Mouse (Mus musculus): ENCODE measurements at regions not wholly inside any gene's neighbourhood (a gene's known extent, or its start where the extent isn't known, plus 50 kb on each side); places are given as distances from the start of the nearest gene placed in this dataset.

DNA sequence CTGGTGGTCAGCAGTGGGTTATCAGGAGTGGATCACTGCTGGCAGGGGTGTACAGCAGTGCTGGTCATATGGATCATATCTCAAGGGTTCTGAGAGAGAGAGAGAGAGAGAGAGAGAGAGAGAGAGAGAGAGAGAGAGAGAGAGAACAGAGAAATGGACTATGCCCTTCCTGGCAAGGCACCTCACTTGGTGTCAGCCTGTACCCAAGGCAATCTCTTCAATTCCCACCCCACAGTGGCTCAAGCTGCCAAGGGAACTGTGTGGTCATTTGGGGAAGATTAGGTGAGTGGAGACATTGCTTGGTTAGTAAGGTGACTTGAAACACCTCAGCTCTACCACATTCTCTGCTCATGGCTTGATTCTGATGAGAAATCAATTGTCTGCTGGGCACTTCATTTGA, 80.8 kb upstream of the Agap1 start:
- Histone ChIP-seq H3K4me2 (replicated peaks; ENCODE audit: low read depth, low read length, severe bottlenecking) (no peak overlapping the region), H3K9ac (ENCODE audit: low read depth, low read length, severe bottlenecking) (no peak overlapping the region), H3K27me3 (ENCODE audit: control insufficient read depth, insufficient read depth, low read length) (no peaks in the 10 kb centered on the region), H3K36me3 (ENCODE audit: control insufficient read depth, insufficient read depth, low read length) (no peaks in the 10 kb centered on the region), H3K9me3 (ENCODE audit: control insufficient read depth, low read length) (no peaks in the 10 kb centered on the region), H3K4me1 (ENCODE audit: control insufficient read depth, insufficient read depth, low read length) (no peaks in the 10 kb centered on the region), H3K27ac (replicated peaks; ENCODE audit: low read depth, low read length) (no peak overlapping the region), H3K4me3 (replicated peaks; ENCODE audit: low read length) (no peak overlapping the region)
- no peak for ATAC-seq (ENCODE audit: low FRiP score, low read depth)
- TF ChIP-seq POLR2A (IDR thresholded peaks at IDR 0.05; ENCODE audit: borderline replicate concordance, extremely low read depth, insufficient read depth, insufficient read length) = no peak
- no peak for DNase-seq (ENCODE audit: low spot score)

DNA sequence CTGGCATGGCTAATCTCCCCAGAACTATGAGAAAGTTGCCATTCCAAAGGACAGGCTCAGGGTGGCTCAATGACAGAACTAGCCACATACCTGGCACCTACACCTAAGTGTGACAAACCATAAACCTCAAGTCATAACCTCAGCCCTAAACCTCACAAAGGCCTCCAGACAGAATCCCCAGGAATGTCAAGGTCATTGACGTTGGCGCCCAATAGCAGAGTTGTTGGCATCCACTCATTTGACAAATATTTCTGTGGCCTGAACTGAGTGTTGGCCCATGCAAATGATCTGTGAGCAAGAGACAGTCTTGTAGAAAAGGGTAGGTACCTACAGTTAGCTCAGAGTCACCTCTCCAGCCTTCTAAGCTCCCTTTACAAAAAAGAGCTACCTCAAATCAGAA, 80.3 kb upstream of the Agap1 start:
- H3K4me2 ChIP-seq (replicated peaks; ENCODE audit: low read depth, low read length, severe bottlenecking) = no peak overlapping the region
- WGBS = 90% methylated on average over 2 of the region's 2 CpGs
- DNase-seq (ENCODE audit: low spot score) (no peak), ATAC-seq (ENCODE audit: low FRiP score, low read depth) (no peak)
- no peaks in the 10 kb centered on the region for H3K9me3 ChIP-seq (ENCODE audit: control insufficient read depth, low read length)
- H3K4me1 ChIP-seq (ENCODE audit: control insufficient read depth, insufficient read depth, low read length) = no peaks in the 10 kb centered on the region
- no peak for TF ChIP-seq POLR2A (IDR thresholded peaks at IDR 0.05; ENCODE audit: borderline replicate concordance, extremely low read depth, insufficient read depth, insufficient read length)
- no peaks in the 10 kb centered on the region for H3K36me3 ChIP-seq (ENCODE audit: control insufficient read depth, insufficient read depth, low read length)
- no peak overlapping the region for H3K27ac ChIP-seq (replicated peaks; ENCODE audit: low read depth, low read length)
- H3K9ac ChIP-seq (ENCODE audit: low read depth, low read length, severe bottlenecking) = no peak overlapping the region
- H3K4me3 ChIP-seq (replicated peaks; ENCODE audit: low read length) = no peak overlapping the region
- no peaks in the 10 kb centered on the region for H3K27me3 ChIP-seq (ENCODE audit: control insufficient read depth, insufficient read depth, low read length)

DNA sequence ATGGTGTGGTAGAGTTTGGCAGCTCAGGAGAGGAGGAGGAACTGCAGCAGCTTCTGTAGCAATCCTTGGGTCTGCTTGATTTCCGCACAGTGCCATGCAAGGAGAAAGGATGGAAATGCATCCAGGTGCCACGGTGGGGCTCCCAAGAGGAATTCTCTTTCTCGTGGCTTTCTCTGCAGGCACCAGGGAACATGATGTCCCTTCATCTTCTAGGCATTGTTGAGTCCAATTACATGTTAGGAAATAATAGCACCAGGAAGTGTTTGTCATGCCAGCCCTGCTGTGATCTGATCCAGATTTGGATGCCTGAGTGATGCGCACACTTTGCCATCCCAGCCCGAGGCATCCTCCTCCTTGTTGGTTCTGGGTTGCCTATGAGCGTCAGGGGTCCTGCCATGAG, 72.6 kb upstream of the Agap1 start:
- Histone ChIP-seq H3K4me2 (replicated peaks; ENCODE audit: low read depth, low read length, severe bottlenecking) (no peak overlapping the region), H3K36me3 (ENCODE audit: control insufficient read depth, insufficient read depth, low read length) (no peaks in the 10 kb centered on the region), H3K9me3 (ENCODE audit: control insufficient read depth, low read length) (no peaks in the 10 kb centered on the region), H3K27ac (replicated peaks; ENCODE audit: low read depth, low read length) (no peak overlapping the region), H3K27me3 (ENCODE audit: control insufficient read depth, insufficient read depth, low read length) (no peaks in the 10 kb centered on the region), H3K4me3 (replicated peaks; ENCODE audit: low read length) (no peak overlapping the region), H3K9ac (ENCODE audit: low read depth, low read length, severe bottlenecking) (no peak overlapping the region), H3K4me1 (ENCODE audit: control insufficient read depth, insufficient read depth, low read length) (no peaks in the 10 kb centered on the region)
- TF ChIP-seq POLR2A (IDR thresholded peaks at IDR 0.05; ENCODE audit: borderline replicate concordance, extremely low read depth, insufficient read depth, insufficient read length) = no peak
- no peak for DNase-seq (ENCODE audit: low spot score)
- no peak for ATAC-seq (ENCODE audit: low FRiP score, low read depth)
- WGBS = 77% methylated on average over 6 of the region's 6 CpGs

DNA sequence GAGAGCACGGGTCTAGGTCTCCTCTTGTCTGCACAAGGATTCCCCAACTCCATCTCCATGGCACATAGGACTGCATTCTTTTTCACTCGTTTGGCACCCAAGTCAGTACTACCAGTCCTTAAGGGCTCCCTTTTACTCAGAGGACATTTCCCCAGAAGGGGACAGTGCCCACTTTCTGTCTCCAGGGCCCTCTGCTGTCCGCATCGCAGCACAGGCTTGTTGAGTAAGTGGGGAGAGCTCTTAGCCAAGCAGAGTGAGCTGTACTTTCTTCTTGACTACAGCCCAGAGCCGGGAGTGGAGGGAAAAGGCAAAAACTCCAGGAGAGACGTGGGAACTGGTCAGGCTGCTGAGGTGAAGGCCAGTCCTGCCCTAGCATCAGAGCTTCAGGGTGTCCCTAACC, 69.5 kb upstream of the Agap1 start:
- Histone ChIP-seq H3K4me3 (replicated peaks; ENCODE audit: low read length) (no peak overlapping the region), H3K9me3 (ENCODE audit: control insufficient read depth, low read length) (no peaks in the 10 kb centered on the region), H3K4me2 (replicated peaks; ENCODE audit: low read depth, low read length, severe bottlenecking) (no peak overlapping the region), H3K27me3 (ENCODE audit: control insufficient read depth, insufficient read depth, low read length) (no peaks in the 10 kb centered on the region), H3K9ac (ENCODE audit: low read depth, low read length, severe bottlenecking) (no peak overlapping the region), H3K27ac (replicated peaks; ENCODE audit: low read depth, low read length) (no peak overlapping the region), H3K4me1 (ENCODE audit: control insufficient read depth, insufficient read depth, low read length) (no peaks in the 10 kb centered on the region), H3K36me3 (ENCODE audit: control insufficient read depth, insufficient read depth, low read length) (no peaks in the 10 kb centered on the region)
- WGBS = 56% methylated on average over 6 of the region's 6 CpGs
- ATAC-seq (ENCODE audit: low FRiP score, low read depth) (no peak), DNase-seq (ENCODE audit: low spot score) (no peak)
- no peak for TF ChIP-seq POLR2A (IDR thresholded peaks at IDR 0.05; ENCODE audit: borderline replicate concordance, extremely low read depth, insufficient read depth, insufficient read length)

DNA sequence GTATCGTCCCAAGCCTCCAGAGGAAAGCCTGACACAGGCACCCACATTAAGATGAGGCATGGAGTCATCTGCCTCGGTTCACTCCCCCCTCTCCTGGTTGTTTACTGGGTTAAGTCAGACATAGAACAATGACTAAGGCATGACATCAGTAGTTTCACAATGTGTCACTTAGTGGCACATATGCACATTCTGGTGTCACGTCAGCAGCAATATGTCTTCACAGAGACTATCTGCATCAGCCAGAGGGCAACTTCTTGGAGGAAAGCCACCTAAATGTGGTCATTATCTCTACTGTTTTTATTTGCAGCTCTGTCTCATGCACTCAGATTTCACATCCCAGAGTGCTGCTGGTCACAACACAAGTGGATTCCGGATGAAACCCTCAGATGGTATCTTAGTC, 61.9 kb upstream of the Agap1 start:
- peaks cover 3% of the 10 kb centered on the region; the same call in 1 of the 2 replicates for H3K4me1 ChIP-seq (ENCODE audit: control insufficient read depth, insufficient read depth, low read length)
- no peak for DNase-seq (ENCODE audit: low spot score)
- no peaks in the 10 kb centered on the region for H3K9me3 ChIP-seq (ENCODE audit: control insufficient read depth, low read length)
- no peak for TF ChIP-seq POLR2A (IDR thresholded peaks at IDR 0.05; ENCODE audit: borderline replicate concordance, extremely low read depth, insufficient read depth, insufficient read length)
- ATAC-seq (ENCODE audit: low FRiP score, low read depth) = no peak
- no peak overlapping the region for H3K27ac ChIP-seq (replicated peaks; ENCODE audit: low read depth, low read length)
- no peaks in the 10 kb centered on the region for H3K36me3 ChIP-seq (ENCODE audit: control insufficient read depth, insufficient read depth, low read length)
- 84% methylated on average over 4 of the region's 4 CpGs for WGBS
- H3K4me2 ChIP-seq (replicated peaks; ENCODE audit: low read depth, low read length, severe bottlenecking) = no peak overlapping the region
- no peak overlapping the region for H3K4me3 ChIP-seq (replicated peaks; ENCODE audit: low read length)
- H3K27me3 ChIP-seq (ENCODE audit: control insufficient read depth, insufficient read depth, low read length) = no peaks in the 10 kb centered on the region
- no peak overlapping the region for H3K9ac ChIP-seq (ENCODE audit: low read depth, low read length, severe bottlenecking)

DNA sequence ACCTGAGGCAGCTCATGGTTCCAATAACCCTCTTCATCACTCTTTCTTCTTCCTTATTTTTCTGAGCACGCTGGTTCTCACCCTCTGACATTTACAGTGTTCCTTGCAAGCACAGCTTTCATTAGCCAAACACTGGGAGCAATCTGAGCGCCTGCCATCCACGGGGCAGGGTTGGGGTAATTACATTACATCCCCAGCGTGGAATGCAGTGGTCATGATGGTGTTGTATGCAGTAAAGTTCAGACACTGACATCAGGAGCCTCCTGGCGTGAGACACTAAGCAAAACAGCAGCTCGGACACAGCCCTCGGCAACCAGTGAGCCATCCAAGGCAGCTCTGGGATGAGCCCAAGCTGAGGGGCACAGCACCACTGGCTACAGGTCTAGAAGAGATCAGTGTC, 60.1 kb upstream of the Agap1 start:
- TF ChIP-seq POLR2A (IDR thresholded peaks at IDR 0.05; ENCODE audit: borderline replicate concordance, extremely low read depth, insufficient read depth, insufficient read length) = no peak
- Histone ChIP-seq H3K4me2 (replicated peaks; ENCODE audit: low read depth, low read length, severe bottlenecking) (no peak overlapping the region), H3K36me3 (ENCODE audit: control insufficient read depth, insufficient read depth, low read length) (no peaks in the 10 kb centered on the region), H3K9ac (ENCODE audit: low read depth, low read length, severe bottlenecking) (no peak overlapping the region), H3K27me3 (ENCODE audit: control insufficient read depth, insufficient read depth, low read length) (no peaks in the 10 kb centered on the region), H3K4me3 (replicated peaks; ENCODE audit: low read length) (no peak overlapping the region), H3K9me3 (ENCODE audit: control insufficient read depth, low read length) (no peaks in the 10 kb centered on the region), H3K4me1 (ENCODE audit: control insufficient read depth, insufficient read depth, low read length) (peaks cover 3% of the 10 kb centered on the region; the same call in 1 of the 2 replicates), H3K27ac (replicated peaks; ENCODE audit: low read depth, low read length) (no peak overlapping the region)
- no peak for ATAC-seq (ENCODE audit: low FRiP score, low read depth)
- no peak for DNase-seq (ENCODE audit: low spot score)
- 39% methylated on average over 7 of the region's 7 CpGs for WGBS
